Mouse (Mus musculus) B cell, adult 2 months (primary cell): ENCODE results near the gene Fpr3.
"Not testable (repeated sequence)": the region's sequence is repeated elsewhere in the genome, so short reads cannot be mapped to it uniquely, and the experiment has no call there.

Experiments used
- DNase-seq, 2 experiments: peaks; one replicate each; pipeline ENCODE4 v3.0.0; 2022

Gene Fpr3

DNA sequence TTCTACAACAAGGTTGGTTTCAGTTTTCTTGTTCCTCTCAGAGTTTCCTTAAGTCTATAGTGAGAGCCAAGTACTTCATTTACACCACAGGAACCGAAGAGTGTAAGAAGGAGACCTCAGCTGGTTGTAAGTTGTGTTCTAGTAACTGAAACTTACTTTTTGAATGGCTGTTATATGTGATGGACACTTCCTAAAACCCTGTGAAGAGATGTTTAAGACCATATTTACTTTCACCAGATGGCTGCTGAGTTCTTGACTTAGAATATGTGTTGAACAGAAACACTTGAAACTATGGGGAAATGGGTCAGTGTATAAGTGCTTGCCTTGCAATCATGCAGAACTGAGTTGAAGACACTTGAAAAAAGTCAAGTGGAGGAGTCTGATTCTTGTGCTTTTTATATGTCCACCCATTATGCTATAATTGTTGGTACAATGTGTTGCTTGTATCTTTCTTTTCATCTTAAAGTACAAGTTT lies at the start of gene Fpr3, which contains the start of gene Fpr2:
TSS of gene Fpr3 (plus strand) at position 79 of the 475 bp plus-strand sequence.
TSS of gene Fpr2 (plus strand) at position 51 of the 475 bp plus-strand sequence.
- DNase-seq: no peak

- peak; percentile 87 to 89 for DNase-seq
Measured at GRCm38 (mm10) chr17:17837919-17838701, 49.5 kb upstream of the Fpr3 start.

GRCm38 (mm10) chr17:17839276-17839675 lies 48.4 kb upstream of the Fpr3 start:
- no peak for DNase-seq

DNA sequence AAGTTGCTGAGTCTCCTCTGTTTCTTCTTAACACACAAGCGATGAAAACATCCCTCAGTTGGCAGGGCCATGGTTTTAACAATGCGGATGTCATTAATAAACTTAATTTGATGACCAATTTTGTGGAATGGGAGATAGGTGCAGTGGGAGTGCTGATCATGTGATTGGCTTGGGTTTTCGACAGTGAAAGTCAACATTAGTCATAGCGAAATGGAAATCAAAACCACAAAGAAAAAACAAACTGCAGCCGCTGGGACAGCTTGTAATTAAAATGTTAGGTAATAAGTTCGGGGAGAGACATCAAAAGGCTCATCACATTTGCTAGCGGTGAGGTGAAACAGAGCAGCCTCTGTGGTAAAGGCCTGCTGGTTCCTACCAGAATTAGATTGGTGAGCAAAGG lies 46.9 kb upstream of the Fpr3 start:
- no peak for DNase-seq

DNA sequence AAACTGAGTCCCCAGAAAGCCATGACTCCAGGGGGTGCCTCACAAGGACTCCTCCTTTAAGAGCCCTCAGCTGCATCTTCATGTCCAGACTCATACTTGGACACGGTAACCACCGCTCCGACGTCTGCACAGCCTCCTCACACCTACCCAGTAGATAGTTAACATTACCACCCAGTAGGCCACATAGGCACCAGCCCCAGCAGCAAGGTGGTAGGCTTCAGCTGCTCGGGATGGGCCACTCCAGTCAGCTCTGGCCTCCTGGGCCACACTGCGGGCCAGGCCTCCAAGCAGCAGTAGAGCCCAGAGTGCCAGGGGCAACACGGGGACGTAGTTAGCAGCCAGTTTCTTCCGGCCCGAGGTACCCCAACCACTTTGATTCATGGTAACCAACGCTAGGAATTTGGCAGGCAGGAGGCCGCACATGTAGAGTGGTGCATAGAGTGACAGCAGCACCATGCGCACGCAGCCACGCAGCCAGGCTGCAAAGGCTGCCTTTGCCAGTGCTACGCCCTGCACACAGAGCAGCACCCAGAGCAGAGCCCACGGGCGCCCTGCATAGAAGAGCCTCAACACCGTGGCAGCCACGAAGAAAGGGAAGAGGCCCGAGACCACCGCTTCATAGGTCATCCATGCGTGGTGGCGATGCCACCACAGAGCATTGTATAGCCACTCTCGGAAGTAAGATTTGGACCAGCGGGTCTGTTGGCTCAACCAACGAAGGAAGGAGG lies 44.0 kb upstream of the Fpr3 start:
- DNase-seq: no peak

- DNase-seq: not testable (repeated sequence)
Measured at GRCm38 (mm10) chr17:17844606-17845005, 43.0 kb upstream of the Fpr3 start.

DNA sequence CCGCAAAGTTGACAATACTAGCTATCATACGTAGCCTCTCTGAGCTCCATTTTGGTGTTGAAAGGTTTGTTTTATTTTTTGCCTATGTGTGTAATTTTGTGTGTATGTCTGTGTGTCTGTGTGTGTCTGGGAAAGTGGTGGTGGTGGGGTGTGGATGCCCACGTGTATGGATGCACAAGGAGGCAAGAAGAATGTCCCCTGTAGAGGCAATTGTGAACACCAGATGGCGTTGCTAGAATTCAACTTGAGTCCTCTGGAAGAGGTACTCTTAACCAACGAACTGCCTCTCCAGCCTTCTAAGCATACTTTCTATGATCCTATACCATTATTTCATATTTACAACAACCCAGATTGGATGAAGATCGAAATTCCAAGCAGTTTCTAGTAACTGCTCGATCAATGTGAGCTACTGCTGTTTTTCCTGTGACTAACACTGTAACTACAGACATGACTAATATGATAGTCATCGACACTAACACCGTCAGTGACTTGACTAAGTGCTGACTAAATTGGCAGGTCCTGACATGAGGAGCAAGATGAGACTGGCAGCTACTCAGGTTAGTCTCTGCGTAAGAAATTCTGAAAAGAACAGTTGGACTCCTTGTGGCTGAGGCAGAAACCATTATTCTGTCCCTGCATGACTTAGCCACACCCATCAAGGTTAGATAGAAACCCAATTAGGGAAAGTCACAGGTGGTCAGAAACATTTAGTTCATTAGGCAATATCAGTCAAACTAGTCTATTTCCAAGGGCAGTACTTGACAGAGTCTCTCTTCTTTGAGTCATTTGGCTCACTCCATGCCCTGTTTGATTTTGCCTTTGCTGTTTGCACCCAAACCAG lies 42.2 kb upstream of the Fpr3 start:
- no peak for DNase-seq

- DNase-seq: no peak
Measured at GRCm38 (mm10) chr17:17848988-17849387, 38.7 kb upstream of the Fpr3 start.

DNA sequence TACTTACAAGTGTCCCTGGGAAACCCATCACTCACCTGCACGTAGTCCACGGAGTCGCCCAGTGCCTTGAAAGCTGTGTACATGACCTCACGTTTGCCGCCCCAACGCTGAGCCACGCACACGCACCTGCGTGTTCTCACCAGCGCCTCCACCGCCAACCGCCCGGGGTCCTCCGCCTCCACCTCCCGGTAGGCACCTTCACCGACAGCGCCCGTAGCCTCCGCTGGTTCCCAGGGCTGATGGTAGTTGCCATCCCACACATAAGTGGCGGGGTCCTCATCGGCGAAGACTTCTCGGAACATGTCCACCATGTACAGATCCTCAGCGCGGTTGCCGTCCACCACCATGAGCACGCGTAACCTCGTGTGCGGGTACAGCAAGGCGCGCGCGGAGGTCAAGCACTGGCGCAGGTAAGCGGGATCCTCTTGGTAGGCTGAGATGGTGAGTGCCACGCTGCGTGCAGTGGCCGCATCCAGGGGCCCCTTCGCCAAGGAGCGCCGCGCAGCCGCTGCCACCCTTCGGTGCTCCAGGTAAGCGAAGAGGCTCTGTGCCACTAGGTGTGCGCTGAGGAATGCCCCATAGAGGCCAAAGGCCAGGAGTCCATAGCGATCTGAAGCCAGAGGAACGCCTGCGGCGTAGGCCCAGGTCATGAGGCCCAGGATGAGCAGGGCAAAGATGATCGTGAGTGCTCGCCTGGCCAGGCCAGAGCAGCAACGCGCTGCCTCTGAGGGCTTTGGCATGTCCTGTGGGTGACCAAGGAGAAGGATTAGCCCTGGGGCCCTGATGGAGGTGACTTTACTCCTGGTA lies 37.5 kb upstream of the Fpr3 start:
- DNase-seq: no peak

- no peak for DNase-seq
Measured at GRCm38 (mm10) chr17:17855064-17855838, 32.4 kb upstream of the Fpr3 start, which contains the start of gene Has1. TSS of gene Has1 (minus strand) at chr17:17855205.

GRCm38 (mm10) chr17:17856612-17857011 lies 31.0 kb upstream of the Fpr3 start:
- DNase-seq: no peak

GRCm38 (mm10) chr17:17857446-17857845 lies 30.2 kb upstream of the Fpr3 start:
- DNase-seq: no peak

- no peak for DNase-seq
Measured at GRCm38 (mm10) chr17:17860110-17860509, 27.5 kb upstream of the Fpr3 start.

- DNase-seq: no peak
Measured at GRCm38 (mm10) chr17:17862360-17862759, 25.3 kb upstream of the Fpr3 start.

DNA sequence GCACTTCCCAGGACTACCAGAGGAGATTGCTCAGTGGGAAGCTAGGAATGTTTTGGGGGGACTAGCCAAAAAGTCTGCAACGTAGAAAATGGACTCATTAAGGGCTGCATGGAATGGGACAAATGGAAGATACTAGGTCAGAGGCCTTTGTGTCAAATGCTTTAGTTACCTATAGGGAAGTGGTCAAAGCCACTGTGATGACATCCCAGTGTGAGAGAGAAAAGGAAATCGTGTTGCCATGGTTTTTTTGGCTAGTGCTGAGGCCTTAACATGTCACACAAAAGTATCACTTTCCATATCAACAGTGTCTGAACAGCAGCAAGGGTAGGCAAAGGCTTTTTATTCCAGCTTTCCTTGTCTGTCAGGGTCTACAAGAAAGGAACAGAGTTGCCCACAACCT lies 22.5 kb upstream of the Fpr3 start:
- no peak for DNase-seq

- DNase-seq: no peak
Measured at GRCm38 (mm10) chr17:17866801-17867469, 20.7 kb upstream of the Fpr3 start.

DNA sequence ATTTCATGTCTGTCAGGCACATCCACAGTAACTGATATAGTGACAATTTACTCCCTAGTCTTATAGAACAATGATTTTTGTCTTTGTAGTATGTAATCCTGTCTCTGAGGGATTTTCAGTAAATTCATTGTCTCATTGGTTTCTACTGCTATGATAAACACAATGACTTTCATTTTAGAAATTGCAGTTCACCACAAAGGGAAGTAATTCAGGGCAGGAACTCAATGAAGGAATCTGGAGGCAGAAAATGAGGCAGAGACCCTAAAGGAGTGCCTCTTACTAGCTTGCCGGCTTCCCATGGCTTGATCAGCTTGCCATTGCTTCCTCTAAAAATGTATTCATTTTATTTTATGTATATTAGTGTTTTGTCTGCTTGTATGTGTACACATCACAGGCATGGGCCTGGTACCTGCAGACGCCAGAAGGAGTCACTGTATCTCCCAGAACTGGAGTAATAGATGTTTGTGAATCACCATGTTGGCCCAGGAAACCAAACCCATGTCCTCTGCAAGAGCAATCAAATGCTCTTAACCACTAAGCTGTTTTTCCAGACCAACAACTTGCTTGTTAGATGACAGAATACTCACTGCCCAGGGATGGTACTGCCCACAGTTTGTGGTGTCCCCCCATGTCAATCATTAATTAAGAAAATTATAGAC lies 16.6 kb upstream of the Fpr3 start:
- DNase-seq: no peak

- DNase-seq: no peak
Measured at GRCm38 (mm10) chr17:17871697-17872096, 16.0 kb upstream of the Fpr3 start.

DNA sequence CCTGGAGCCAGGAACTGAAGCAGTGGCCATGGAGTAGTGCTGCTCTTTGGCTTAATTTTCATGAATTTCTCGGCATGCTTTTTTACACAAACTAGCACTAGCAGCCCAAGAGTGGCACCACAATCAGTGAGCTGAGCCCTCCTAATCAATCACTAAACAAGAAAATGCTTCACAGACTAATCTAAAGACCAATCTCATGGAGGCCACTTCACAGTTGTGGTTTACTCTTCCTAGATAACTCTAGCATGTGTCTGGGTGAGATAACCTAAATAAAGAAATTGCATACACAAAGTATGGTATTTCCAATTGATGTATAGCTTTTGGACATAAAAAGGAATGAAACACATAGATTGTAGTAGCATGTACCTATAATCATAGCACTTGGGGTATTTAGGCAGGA lies 8.3 kb upstream of the Fpr3 start:
- no peak for DNase-seq

GRCm38 (mm10) chr17:17882672-17883071 lies 5.0 kb upstream of the Fpr3 start:
- DNase-seq: no peak
